Mouse (Mus musculus): ENCODE measurements around the gene Prkce.

Gene Prkce

DNA sequence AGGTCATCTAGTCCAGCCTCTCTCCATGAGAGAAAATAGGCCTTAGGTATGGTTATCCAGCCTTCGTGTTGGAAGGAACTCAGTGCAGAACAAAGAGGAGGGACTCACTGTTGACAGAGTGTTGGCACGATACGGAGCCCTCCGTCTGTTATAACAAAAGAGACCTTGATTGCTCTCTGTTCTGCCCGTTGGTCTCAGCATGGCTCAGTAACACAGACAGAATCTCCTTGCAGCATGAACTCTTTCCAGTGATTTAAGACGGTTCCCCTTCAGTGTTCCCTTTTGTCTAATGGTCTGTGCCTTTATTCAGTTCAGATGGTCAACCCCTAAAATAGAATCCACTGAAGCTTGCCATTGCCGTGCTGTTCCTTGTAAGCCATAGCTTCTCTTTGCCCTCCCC lies 378.9 kb downstream of the Prkce start:
- DNase-seq (ENCODE audit: low read depth in 2 of 2, low spot score in 2 of 2), result no peak

DNA sequence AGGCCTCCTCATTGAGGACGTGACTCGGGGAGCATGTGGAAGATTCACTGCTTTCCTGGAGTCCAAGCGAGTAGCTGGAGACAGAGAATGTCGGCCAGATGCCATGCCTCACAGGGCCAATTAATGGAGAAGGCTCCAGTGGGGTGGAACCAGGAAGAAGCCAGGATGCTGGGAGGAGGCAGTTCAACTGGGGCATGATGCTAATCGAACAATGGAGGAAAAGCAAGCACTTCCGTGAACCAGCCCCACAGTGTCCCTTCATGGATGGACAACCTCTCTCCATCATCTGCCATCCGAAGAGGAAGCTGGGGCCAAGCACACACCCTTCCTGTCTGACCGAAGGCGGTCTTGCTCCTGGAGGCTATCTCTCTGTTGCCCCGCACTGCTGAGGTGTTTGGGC lies 381.5 kb downstream of the Prkce start:
- no peak for DNase-seq (ENCODE audit: low read depth in 2 of 2, low spot score in 2 of 2)

DNA sequence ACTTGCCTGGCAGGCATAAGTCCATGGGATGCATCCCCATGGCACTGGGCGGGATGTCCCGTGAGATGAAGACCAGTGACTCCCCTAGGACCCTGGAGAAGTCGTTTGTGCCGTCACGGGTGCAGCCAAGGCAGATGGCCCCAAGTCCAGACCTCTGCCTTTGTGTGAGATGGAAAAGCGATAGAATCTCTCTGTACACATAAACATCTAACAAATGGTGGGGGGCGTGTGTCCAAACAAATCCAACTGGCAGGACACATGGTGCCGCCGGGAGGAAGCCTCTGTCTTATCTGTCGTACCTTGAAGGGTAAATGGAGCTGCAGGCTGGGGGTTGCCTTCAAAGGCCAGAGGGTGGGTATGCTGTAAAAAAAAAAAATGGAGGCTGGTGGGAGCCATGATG lies 384.0 kb downstream of the Prkce start:
- no peak for DNase-seq (ENCODE audit: low read depth in 2 of 2, low spot score in 2 of 2)

DNA sequence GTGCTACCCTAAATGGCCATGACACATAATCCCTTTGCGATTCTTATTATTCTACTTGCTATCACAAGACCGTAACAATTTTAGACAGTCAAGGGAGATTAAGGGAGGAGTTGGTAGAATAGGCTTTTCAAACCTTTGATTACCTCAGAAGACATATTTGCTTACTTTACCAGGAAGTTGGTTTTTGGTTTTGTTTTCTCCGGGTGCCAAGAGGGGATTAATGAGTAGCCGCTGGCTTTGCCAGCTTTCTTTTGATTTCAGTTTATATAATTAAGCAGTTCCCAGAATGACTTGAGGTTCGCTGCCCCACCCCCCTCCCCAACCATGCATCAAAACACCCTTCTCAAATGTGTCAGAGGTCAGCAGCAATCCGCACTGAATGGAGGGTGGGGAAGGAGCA lies 384.4 kb downstream of the Prkce start:
- no peak for DNase-seq (ENCODE audit: low read depth in 2 of 2, low spot score in 2 of 2)

DNA sequence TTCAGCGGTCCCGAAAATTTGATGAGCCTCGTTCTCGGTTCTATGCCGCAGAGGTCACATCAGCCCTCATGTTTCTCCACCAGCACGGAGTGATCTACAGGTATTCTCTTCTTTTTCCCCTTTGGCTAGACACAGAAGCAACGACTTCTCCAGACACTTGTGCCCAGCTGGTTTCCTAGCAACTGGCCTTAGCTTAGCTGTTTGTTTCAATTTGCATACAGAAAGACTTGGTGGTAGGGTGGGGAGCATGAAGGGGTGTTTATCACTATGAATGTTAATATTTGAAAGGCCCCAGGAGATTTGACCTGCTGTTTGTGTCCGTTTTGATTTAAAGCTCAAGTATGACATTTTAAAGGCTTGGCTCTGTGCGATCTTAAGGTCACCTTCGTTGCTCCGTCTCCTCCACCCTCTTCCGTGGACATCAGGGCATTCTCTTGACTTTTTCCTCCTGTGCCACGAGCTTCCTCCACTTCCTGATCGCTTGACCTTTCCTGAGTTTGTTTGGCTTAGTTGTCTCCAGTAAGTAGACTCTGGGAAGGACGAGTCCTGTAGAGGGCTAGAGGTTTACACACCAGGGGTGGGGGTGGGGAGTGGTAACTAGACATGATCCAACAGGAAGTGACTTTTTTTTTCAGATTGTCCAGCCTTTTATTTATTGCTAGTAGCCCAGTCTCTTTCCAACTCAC lies 391.8 kb downstream of the Prkce start:
- DNase-seq (ENCODE audit: low read depth in 2 of 2, low spot score in 2 of 2), result no peak

DNA sequence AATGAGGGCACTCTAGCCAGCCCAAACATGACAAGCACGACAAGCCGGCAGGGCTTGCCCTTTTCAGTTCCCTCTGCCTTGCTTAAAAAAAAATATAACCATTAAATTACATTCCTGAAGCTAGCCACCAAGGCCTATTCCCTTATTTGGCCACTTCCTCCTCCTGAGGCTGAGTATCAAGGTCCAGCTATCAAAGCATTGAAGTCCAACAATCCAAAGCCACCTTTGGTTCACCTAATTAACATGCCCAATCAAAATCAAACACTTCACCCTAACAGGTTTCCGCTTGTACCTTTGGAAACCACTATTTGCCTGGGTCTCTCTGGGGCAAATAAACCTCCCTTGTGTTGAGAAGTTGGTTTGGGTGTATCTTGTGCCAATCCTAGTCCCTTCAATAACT lies 392.9 kb downstream of the Prkce start:
- DNase-seq (ENCODE audit: low read depth in 2 of 2, low spot score in 2 of 2), result no peak

DNA sequence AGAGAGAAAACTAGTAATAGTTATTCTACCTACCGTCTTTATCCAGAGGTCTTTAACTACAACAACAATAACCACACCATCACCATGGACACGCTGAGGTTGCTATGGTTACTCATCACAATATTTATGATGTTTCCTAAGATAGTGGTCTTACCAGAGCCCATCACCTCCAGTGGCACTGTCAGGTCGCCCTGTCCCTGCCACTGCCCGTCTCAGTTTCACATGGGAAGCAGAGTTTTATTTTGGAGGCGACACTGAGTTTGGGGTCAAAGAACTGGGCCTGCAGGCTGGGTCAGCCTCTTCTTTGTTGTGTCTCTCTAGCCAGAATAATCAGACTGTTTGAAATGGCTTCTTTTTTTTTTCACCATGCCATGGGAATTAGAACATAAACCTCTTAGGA lies 402.9 kb downstream of the Prkce start:
- no peak for DNase-seq (ENCODE audit: low read depth in 2 of 2, low spot score in 2 of 2)

DNA sequence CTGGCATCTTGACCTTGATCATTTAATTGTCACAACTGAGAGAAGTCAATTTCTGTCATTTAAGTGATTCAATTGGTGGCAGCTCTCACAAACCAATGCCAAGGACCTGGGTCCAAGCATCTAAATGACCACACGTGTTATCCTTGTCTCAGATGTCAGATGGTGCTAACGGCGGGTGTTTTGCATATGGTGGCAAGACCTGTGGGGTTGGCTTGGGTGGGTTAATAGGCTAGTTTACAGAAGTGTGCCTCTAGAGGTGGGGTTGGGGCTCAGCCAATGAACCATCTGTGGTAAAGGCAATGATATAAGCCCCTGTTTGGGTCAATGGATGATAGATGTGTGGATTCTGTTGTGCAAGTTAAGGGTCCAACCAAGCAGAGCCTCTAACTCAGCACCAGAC lies 403.7 kb downstream of the Prkce start:
- DNase-seq (ENCODE audit: low read depth in 2 of 2, low spot score in 2 of 2), result no peak

DNA sequence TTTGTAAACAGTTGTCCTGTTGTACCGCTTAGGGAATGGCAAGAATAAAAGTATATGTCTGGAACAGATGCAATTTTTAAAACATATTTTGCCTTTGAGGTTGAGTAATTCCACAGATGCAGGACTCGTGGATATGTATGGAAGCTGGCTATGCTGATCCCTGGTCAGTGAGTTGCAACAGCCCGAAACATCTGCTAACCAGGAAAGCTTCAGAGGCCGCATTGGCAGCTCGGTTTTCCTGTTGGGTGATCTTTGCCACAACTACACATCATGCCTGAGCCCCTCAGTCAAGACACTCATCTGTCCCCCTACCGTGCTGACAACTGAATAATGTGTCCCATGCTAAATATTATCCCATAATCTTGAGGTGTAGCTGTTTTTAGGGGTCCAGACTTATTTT lies 404.6 kb downstream of the Prkce start:
- no peak for DNase-seq (ENCODE audit: low read depth in 2 of 2, low spot score in 2 of 2)

DNA sequence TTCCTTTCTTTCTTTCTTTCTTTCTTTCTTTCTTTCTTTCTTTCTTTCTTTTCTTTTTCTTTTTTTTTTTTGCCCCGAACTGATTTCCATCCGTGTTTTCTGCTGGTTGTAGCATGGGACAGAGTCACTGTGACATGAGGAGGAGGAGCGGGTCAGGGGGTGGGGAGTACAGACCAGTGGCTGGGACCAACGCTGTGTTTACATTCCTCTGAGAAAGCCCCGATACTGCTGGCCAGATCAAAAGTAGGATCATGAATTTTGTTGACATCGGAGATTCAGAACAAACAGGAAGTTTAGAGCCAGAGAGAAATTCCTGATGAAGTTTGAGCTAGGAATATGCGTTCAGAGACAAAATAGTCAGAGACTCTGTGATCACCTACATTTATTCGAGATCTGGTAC lies 405.0 kb downstream of the Prkce start:
- no peak for DNase-seq (ENCODE audit: low read depth in 2 of 2, low spot score in 2 of 2)

DNA sequence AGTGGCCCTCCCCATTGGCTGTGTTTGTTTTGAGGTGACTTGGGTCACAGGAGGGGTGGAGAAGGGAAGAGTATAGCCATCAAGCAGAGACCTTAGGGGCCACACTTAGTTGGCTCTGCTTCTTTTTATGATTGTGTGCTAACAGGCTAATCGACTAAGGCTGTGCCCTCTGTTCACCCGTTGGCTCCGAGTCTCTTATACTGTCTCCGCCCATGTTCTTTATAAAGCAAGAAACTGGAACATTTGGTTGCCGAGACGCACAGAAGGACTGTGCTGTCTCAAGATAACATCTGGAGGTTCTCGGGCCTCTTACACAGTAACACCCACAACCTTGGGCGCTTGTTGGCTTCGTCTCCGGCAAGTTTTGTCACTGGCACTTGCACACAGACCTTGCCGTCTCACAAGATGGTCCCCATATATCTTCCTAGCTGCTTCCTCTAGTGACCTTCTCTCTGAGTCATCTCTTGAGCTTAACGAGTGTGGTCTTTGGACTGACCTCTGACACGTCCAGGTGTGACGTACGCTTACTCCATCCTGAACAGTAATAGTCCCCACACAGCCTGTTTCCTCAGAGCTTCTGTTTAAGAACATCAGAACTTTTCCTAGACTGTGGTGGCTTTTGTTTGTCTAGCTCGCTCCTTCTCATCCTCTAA lies 406.1 kb downstream of the Prkce start:
- DNase-seq (ENCODE audit: low read depth in 2 of 2, low spot score in 2 of 2), result no peak

DNA sequence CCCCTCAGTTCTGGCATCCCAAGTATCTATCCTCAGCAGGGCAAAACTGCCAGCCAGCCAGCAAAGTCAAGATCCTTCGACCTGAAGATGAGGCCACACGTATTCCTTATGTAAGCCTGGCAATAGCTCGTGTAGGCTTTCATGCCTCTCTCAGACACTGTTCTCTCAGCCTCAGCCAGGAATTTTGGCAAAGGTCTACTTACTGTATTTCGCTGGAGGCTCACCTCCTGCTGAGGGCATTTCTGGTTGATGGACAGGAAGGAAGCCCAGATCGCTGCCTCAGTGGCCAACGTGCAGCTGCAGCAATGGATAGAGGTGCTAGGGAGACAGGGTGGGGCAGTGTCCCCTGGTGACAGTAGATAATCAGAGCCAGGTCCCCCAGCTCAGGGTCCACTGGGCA lies 413.1 kb downstream of the Prkce start:
- DNase-seq (ENCODE audit: low read depth in 2 of 2, low spot score in 2 of 2), result no peak

DNA sequence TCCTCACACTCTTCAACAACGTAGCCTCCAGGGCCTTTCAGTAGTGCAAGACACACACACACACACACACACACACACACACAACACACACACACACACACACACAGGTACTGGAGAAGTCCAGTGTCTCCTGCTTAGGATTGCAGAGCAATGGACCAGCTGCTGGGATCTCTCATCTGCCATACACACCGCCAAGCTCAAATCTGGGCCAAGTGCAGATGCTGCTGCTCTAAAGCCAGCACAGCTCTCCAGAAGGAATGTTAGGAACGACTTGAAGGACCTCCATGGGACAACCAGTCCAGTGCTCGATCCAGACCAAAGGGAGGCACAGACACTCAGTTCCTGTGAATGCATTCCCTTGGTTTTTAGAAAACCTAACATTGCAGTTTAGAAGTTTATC lies 414.8 kb downstream of the Prkce start:
- DNase-seq (ENCODE audit: low read depth in 2 of 2, low spot score in 2 of 2), result no peak

DNA sequence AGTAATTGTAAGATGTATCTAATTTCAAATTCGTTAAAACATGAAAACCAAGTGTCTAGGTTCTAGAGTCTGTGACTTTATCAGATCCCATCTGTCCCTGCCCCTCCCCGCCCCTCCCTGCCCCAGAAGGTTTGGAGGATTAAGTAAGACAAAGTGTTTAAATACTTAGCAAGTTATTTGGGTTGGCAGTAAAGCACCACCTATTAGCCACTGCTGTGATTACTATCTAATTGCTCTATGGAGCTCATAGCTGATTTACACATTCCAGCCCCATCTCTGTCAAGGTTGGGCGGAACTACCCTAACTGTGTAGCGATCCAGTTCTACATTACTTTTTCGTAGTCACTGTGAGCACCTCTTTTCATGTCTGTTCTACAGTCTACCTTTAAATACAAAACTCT lies 418.9 kb downstream of the Prkce start:
- DNase-seq (ENCODE audit: low read depth in 2 of 2, low spot score in 2 of 2), result no peak

DNA sequence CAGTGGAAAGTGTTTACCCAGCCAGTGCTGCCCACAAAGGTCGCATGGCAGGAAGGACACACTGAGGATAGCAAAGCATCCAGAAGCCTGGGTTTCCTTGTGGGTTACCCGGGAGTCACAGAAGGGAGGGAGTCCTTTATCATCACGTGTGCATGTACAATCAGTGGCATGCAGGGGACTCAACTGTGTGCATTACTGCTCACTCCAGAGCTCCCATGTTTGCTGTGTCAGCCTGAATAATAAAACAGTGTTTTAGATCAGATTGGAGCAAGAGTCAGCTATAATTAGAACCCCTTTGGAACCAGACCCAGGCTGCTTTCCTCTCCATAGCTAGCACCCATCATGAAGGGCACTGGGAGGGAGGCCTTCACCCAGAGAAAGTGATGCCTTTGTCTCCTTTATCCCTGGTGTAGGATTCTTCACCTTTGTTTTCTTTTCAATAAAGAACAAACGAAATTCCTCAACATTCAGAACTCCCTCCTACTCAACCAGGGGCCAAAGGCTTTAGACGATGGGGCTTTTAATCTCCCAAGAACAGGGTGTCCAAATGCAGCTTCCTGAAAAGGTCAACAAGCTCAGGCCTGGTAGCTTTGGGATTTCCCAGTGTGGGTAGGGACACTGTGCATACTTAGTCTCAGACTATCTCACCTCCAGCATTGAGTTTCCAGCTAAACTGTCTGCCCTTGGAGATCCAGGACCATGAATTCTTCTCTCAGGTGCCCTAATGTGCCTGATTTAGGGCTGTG lies 421.3 kb downstream of the Prkce start:
- DNase-seq (ENCODE audit: low read depth in 2 of 2, low spot score in 2 of 2), result no peak

DNA sequence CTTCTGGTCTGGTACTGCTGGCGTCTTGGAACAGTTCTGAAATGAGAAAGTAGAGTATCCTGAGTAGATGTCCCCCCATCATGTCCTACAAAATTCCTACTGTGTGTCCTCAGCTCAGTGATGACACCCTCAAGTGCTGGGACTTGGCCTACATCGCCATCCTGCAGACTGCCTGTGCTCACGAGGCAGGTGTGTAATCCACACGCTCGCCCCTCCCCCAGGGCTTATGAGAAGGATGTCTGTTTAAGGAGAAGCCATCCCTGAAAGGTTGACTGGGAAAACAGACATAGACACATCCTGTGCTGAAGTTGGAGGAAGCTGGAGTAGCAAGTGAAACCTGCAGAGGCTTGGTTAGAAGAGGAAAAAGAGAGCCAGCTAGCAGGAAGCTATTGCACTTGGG lies 422.1 kb downstream of the Prkce start:
- no peak for DNase-seq (ENCODE audit: low read depth in 2 of 2, low spot score in 2 of 2)

DNA sequence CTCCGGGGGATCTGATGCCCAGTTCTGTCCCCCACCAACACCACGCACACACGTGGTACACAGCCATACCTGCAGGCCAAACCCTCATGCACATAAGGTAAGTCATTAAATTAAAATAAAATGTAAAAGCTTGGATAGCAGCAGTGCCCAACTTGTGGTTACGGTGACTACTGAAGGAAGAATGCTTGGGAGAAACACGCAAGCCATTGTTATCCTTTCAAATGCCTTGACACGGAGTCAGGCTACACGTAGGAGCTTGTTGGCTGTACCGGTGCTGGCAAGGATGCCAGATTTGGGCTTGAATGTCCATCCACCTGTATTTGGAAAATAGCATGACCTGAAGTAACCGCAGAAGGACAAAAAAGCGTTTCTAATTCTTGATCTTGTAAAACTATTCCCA lies 423.7 kb downstream of the Prkce start:
- no peak for DNase-seq (ENCODE audit: low read depth in 2 of 2, low spot score in 2 of 2)

DNA sequence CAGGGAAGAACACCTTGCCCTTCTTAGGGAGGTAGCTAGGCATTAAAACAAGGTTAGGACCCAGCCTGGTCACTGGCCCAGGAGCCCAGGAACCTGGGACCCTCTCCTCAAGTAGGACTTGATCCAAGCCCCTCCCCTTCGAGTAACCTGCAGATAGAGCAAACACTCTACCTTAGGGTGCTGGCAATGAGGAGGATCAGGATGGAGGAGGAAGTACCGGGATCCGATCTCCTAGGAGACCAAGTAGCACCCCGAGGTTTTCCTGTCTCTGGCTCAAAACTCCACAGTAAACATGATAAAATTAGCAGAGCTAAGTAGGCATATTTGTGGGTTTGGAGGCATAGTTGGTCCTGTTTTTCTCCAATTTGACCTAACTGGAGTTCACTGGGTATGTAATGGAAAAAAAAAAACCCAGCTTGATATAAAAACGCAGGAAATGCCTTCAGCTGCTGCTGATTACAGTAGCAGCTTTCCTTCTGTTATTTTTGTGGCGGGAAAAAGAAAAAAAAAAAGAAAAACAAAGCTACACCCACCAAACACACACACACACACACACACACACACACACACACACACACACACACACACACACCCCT lies 425.5 kb downstream of the Prkce start:
- no peak for DNase-seq (ENCODE audit: low read depth in 2 of 2, low spot score in 2 of 2)

DNA sequence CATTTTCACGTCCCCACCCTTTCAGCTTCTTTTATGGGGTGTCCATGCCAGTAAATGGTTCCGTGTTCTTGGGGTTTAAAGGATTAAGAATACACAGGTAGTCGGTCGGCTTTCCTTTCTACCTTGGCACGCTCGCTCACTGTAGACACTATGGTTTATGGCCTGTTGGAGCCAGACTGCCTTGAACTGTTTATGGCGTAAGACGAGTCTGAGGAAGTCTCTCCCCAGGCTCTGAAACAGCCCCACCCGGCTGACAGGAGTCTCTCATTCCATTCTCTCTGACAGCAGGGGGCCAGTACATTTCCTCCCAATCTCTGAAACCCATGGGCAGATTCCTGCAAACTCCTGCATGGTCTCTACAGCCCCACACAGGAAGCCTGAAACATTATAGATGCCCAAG lies 427.9 kb downstream of the Prkce start:
- no peak for DNase-seq (ENCODE audit: low read depth in 2 of 2, low spot score in 2 of 2)

DNA sequence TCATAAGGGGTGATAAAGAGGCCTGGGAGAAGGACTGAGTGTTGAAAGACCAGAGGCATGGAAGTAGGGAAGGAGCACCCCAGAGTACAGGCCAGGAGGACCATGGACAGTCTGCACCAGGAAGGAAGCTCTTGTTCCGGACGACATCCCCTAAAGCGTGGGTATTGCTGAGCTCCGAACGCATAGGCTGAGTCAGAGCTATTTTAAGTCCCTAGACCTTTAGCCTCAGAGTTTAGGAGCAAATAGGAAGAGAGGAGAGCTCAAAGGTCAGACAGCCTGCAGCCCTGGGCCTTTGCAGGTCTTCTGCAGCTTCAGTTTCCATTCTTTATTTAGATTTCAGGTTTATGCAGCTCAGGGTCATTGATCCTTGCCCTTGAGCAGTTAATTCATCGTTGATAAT lies 433.5 kb downstream of the Prkce start:
- no peak for DNase-seq (ENCODE audit: low read depth in 2 of 2, low spot score in 2 of 2)

DNA sequence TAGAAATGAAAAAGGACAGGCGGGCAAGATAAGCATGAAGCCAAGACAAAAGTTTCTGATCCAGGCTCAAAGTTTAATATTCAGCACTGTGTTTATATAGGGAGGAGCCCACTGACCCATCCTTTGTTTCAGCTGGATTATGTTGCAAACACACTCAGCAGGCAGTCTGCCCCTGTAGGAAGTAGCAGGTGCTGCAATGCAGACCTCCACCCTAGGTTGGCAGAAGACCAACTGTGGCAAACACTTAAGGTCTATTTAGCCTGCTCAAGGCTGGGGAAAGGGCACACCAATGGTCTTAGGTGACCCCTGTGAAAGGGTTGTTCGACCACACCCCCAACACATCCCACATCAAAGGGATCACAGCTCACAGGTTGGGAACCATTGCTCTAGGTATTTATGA lies 434.3 kb downstream of the Prkce start:
- no peak for DNase-seq (ENCODE audit: low read depth in 2 of 2, low spot score in 2 of 2)

DNA sequence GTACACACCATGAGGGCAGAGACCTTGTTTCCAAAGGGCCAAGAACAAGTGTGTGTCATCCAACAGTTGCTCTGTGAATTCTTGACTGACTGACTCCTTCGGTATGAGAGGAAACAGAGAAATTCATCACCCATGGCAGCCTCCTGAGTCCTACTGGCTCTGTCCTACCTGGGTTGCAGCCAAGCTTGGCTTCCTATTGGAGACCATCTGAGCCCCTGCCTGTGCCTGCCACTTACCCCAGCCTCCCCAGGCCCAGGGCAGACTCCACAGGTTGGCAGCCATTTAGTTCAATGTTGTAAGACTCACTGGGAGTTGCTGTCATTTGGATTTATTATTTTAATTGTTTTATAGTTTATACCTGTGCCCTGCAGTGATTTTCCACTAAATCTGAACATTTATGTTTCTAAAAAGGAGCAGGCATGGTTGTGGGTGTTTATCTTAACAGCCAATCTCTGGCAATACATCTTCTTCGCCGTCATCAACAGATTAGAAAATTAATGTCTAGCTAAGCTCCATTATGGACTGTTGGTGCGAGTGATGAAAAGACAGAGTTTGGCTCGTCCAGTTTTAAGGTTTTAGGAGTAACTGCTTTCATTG lies 436.4 kb downstream of the Prkce start:
- DNase-seq (ENCODE audit: low read depth in 2 of 2, low spot score in 2 of 2), result no peak
